Mouse (Mus musculus): ENCODE measurements around the gene Sdhd.

GRCm38 (mm10) chr9:50650503-50650902 lies 46.9 kb upstream of the Sdhd start:
- TF ChIP-seq CTCF (IDR thresholded peaks at IDR 0.05; ENCODE audit: insufficient read depth, low read length) (no peak), POLR2A (IDR thresholded peaks at IDR 0.05; ENCODE audit: borderline replicate concordance, extremely low read depth, low read depth, low read length) (no peak)
